Mouse (Mus musculus) heart, adult 2 months (tissue): ENCODE measurements around the gene Bcat2. TPM values are rescaled to one million over a fixed set of nuclear protein-coding genes. Genes with fewer than 3 reads are reported as not detected.

Experiments used
- DNase-seq, 2 experiments: peaks; one replicate each; pipeline ENCODE4 v3.0.0; 2021
- H3K27ac ChIP-seq: fragments of 200-600 bp; 2 replicates; pipeline ENCODE4 v1.8.1; 2022
- H3K27me3 ChIP-seq: fragments of 200-500 bp; 2 replicates; pipeline ENCODE4 v1.6.1; 2012; ENCODE audit warnings: mild to moderate bottlenecking, low read length, inconsistent platforms, mixed read lengths; ENCODE audit not compliant: control insufficient read depth, insufficient read depth
- H3K36me3 ChIP-seq: fragments of 200-500 bp; 2 replicates; pipeline ENCODE4 v1.6.1; 2012; ENCODE audit warnings: low read length, inconsistent platforms; ENCODE audit not compliant: control insufficient read depth, insufficient read depth
- H3K4me1 ChIP-seq: fragments of 200-500 bp; 2 replicates; pipeline ENCODE4 v1.6.1; 2011; ENCODE audit warnings: low read length; ENCODE audit not compliant: control insufficient read depth, insufficient read depth
- H3K4me3 ChIP-seq: fragments of 200-600 bp; 2 replicates; pipeline ENCODE4 v1.8.1; 2022
- H3K79me2 ChIP-seq: fragments of 200-500 bp; replicated peaks from 2 replicates; pipeline ENCODE4 v1.6.1; 2012; ENCODE audit warnings: mild to moderate bottlenecking, inconsistent platforms, low read length, moderate library complexity, mixed read lengths; ENCODE audit not compliant: control insufficient read depth, insufficient read depth
- H3K9ac ChIP-seq: fragments of 200-500 bp; 2 replicates; pipeline ENCODE4 v1.6.1; 2012; ENCODE audit warnings: low read depth, mild to moderate bottlenecking, control low read depth, inconsistent platforms, low read length, mixed read lengths
- CTCF ChIP-seq: fragments of 200-600 bp; IDR thresholded peaks from 2 replicates; pipeline ENCODE4 v1.8.1; 2022; ENCODE audit warnings: antibody characterized with exemption, mild to moderate bottlenecking, moderate library complexity
- EP300 ChIP-seq: fragments of 200-500 bp; IDR thresholded peaks from 2 replicates; pipeline ENCODE4 v1.6.1; 2011; ENCODE audit warnings: low read depth, low read length, control low read depth; ENCODE audit not compliant: insufficient read depth
- POLR2A ChIP-seq: fragments of 200-500 bp; IDR thresholded peaks from 2 replicates; pipeline ENCODE4 v1.6.1; 2011; ENCODE audit warnings: mild to moderate bottlenecking, low read depth, low read length, control low read depth; ENCODE audit not compliant: insufficient read depth
- WGBS: fragments of 180-500 bp; shearing (Covaris S2); methylation state at CpG from one replicate; pipeline ENCODE4 v1.1.7; 2018; 5-methylcytosine and 5-hydroxymethylcytosine counted together
- intact Hi-C: fragments of 180-260 bp; cut with DNase I; formaldehyde crosslinking; loops from one replicate; pipeline ENCODE4 v1.15.1; 2025
- polyA plus RNA-seq: library from polyadenylated mRNA; depleted of rRNA; stranded (reverse); fragments of >200 nt; gene quantifications from 2 replicates; pipeline ENCODE4 v1.2.3, GENCODE M21; 2012
- total RNA-seq, 2 experiments: library from RNA; stranded (reverse); gene quantifications; 2 replicates each; pipeline ENCODE4 v1.2.3; 2021

Bcat2 gene
- total and polyA plus RNA-seq, 3 experiments: 142 to 306 (median 219) TPM

GRCm38 (mm10) chr7:45593118-45593815 is 23.3 kb downstream of the Bcat2 start:
- TF ChIP-seq EP300: peak; percentile 62; the same call in 1 of the 2 replicates
- no peak for TF ChIP-seq POLR2A
- 0 out of 2 replicates have a peak, but pooled peaks have one; percentile 100 for TF ChIP-seq CTCF
- Histone ChIP-seq H3K27me3 (no peaks in the 10 kb centered on the region), H3K4me1 (peaks cover 2% of the 10 kb centered on the region), H3K4me3 (no peak overlapping the region), H3K79me2 (no peaks in the 10 kb centered on the region), H3K9ac (no peak overlapping the region), H3K36me3 (no peaks in the 10 kb centered on the region), H3K27ac (no peak overlapping the region)
- 21% methylated on average over 10 of the region's 10 CpGs for WGBS
- intact Hi-C loops: loop anchor here (1.0 kb wide), 1 partner anchor 89 kb away; no protein-coding TSS in a partner anchor
- DNase-seq: peak; percentile 72 to 78

GRCm38 (mm10) chr7:45595176-45595575 is 25.2 kb downstream of the Bcat2 start:
- no peak overlapping the region for H3K4me3 ChIP-seq
- H3K4me1 ChIP-seq: peaks cover 2% of the 10 kb centered on the region; the same call in 1 of the 2 replicates
- no peaks in the 10 kb centered on the region for H3K79me2 ChIP-seq
- H3K27ac ChIP-seq: no peak overlapping the region
- WGBS: 88% methylated on average over 4 of the region's 4 CpGs
- no peak overlapping the region for H3K9ac ChIP-seq
- intact Hi-C loops: no loop called here
- no peaks in the 10 kb centered on the region for H3K27me3 ChIP-seq
- no peak for TF ChIP-seq EP300
- no peak for TF ChIP-seq CTCF
- no peak for TF ChIP-seq POLR2A
- DNase-seq: no peak
- H3K36me3 ChIP-seq: no peaks in the 10 kb centered on the region

DNA sequence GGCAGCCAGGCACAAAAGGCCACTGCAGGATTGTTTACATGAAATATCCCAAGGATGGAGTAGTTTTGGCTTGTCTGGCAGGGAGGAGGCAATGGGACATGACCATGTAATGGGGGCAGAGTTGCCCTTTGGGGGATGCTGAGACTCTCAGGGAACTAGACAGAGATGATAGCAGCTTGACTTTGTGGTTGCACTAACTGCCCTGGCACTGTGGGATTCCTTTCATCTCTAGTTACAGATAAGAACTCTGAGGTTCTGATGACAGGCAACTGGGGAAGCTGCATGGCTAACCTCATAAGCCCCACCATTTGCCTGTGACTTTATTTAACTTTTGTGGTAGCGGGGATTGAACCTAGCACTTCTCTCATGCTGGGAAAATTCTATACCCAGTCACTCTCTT is 26.2 kb downstream of the Bcat2 start:
- 93% methylated on average over 1 of the region's 1 CpGs for WGBS
- no peaks in the 10 kb centered on the region for H3K79me2 ChIP-seq
- no peak for DNase-seq
- no peak overlapping the region for H3K9ac ChIP-seq
- intact Hi-C loops: loop anchor here (2.0 kb wide), 1 partner anchor 17 kb away; no protein-coding TSS in a partner anchor
- H3K27ac ChIP-seq: no peak overlapping the region
- H3K36me3 ChIP-seq: no peaks in the 10 kb centered on the region
- H3K27me3 ChIP-seq: no peaks in the 10 kb centered on the region
- H3K4me3 ChIP-seq: no peak overlapping the region
- no peak for TF ChIP-seq CTCF
- TF ChIP-seq EP300: no peak
- no peak for TF ChIP-seq POLR2A
- peaks cover 2% of the 10 kb centered on the region; the same call in 1 of the 2 replicates for H3K4me1 ChIP-seq

DNA sequence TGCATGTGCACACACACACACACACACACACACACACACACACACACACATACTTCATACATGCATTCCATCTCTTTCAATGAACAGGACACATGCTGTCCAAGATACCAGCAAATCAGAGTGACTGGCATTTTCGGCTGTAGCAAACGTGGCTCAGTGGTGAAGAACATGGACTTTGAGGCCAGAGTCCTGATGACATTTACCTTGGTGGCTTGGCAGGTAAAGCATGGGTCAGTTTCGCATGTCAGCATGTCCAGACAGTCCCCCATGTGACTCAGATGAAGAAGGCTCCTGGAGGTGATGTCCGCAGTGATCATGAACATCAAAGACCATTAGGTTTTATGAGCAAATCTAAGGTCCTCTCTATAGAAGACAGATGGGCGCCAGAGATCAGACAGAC is 27.1 kb downstream of the Bcat2 start:
- Histone ChIP-seq H3K9ac (no peak overlapping the region), H3K4me1 (no peaks in the 10 kb centered on the region), H3K4me3 (no peak overlapping the region), H3K27ac (no peak overlapping the region), H3K27me3 (no peaks in the 10 kb centered on the region), H3K79me2 (no peaks in the 10 kb centered on the region), H3K36me3 (no peaks in the 10 kb centered on the region)
- 90% methylated on average over 5 of the region's 5 CpGs for WGBS
- no peak for DNase-seq
- intact Hi-C loops: loop anchor here (2.0 kb wide), 1 partner anchor 16 kb away; no protein-coding TSS in a partner anchor
- no peak for TF ChIP-seq POLR2A
- no peak for TF ChIP-seq CTCF
- TF ChIP-seq EP300: no peak

GRCm38 (mm10) chr7:45597527-45597926 is 27.6 kb downstream of the Bcat2 start:
- H3K27ac ChIP-seq: no peak overlapping the region
- H3K9ac ChIP-seq: no peak overlapping the region
- DNase-seq: no peak
- no peaks in the 10 kb centered on the region for H3K79me2 ChIP-seq
- intact Hi-C loops: loop anchor here (2.0 kb wide), 1 partner anchor 15 kb away; no protein-coding TSS in a partner anchor
- TF ChIP-seq EP300 (no peak), POLR2A (no peak), CTCF (no peak)
- H3K27me3 ChIP-seq: no peaks in the 10 kb centered on the region
- no peaks in the 10 kb centered on the region for H3K36me3 ChIP-seq
- H3K4me3 ChIP-seq: no peak overlapping the region
- H3K4me1 ChIP-seq: no peaks in the 10 kb centered on the region
- 94% methylated on average over 6 of the region's 6 CpGs for WGBS
